Mouse (Mus musculus): ENCODE results near the gene Ankmy1. TPM values are rescaled to one million over a fixed set of nuclear protein-coding genes. Genes with fewer than 3 reads are reported as not detected.

The Ankmy1 gene
- total and polyA plus RNA-seq, 3 experiments = 0.07 to 0.13 TPM; not detected in 1

- no peaks in the 10 kb centered on the region for H3K36me3 ChIP-seq (replicated peaks in 1 of 2; ENCODE audit: control insufficient read depth in 1 of 2, insufficient read depth in 1 of 2, low read length in 1 of 2)
- H3K4me3 ChIP-seq (replicated peaks in 1 of 3; ENCODE audit: low read depth in 2 of 3, low read length in 2 of 3, poor library complexity in 1 of 3) = no peak overlapping the region
- 0 out of 4 replicates have a peak, but pooled peaks cover 0 to 4% of the 10 kb centered on the region in 2 experiments for H3K4me1 ChIP-seq (ENCODE audit: control insufficient read depth in 1 of 2, insufficient read depth in 2 of 2)
- dilution Hi-C loops (cut with MboI; ENCODE audit: extremely low pct_ligation_motif_present, extremely low pct_unique_long_range_greater_than_20kb, low sequenced_read_pairs) = no loop called here
- no peak for TF ChIP-seq CHD2 (IDR thresholded peaks at IDR 0.05; ENCODE audit: low read length)
- peak in 1 of 2 experiments; percentile 17; a peak in 1 of 4 replicates for TF ChIP-seq CTCF (conservative IDR thresholded peaks at IDR 0.05 in 1 of 2, IDR thresholded peaks at IDR 0.05 in 1 of 2; ENCODE audit: low read depth in 2 of 2, low read length in 2 of 2)
- H3K9me3 ChIP-seq (replicated peaks; ENCODE audit: low read length) = no peaks in the 10 kb centered on the region
- H3K27me3 ChIP-seq (replicated peaks) = peaks cover 89% of the 10 kb centered on the region
- H3K27ac ChIP-seq (ENCODE audit: insufficient read depth, low read depth) = no peak overlapping the region
- DNase-seq (ENCODE audit: extremely low read depth) = no peak
- H3K4me2 ChIP-seq (ENCODE audit: insufficient read depth, low read depth, poor library complexity, severe bottlenecking) = peak overlapping the region; percentile 41; the same call in 1 of the 2 replicates
- H3K79me2 ChIP-seq (replicated peaks; ENCODE audit: control insufficient read depth, extremely low read depth, insufficient read depth, poor library complexity, severe bottlenecking) = no peaks in the 10 kb centered on the region
- H3K9ac ChIP-seq (ENCODE audit: insufficient read depth, low read depth) = no peak overlapping the region
- in situ Hi-C loops (cut with MboI; ENCODE audit: low pct_ligation_motif_present, low pct_unique_long_range_greater_than_20kb, low sequenced_read_pairs) = no loop called here
Measured at GRCm38 (mm10) chr1:92849491-92849890, 53.2 kb downstream of the Ankmy1 start.

DNA sequence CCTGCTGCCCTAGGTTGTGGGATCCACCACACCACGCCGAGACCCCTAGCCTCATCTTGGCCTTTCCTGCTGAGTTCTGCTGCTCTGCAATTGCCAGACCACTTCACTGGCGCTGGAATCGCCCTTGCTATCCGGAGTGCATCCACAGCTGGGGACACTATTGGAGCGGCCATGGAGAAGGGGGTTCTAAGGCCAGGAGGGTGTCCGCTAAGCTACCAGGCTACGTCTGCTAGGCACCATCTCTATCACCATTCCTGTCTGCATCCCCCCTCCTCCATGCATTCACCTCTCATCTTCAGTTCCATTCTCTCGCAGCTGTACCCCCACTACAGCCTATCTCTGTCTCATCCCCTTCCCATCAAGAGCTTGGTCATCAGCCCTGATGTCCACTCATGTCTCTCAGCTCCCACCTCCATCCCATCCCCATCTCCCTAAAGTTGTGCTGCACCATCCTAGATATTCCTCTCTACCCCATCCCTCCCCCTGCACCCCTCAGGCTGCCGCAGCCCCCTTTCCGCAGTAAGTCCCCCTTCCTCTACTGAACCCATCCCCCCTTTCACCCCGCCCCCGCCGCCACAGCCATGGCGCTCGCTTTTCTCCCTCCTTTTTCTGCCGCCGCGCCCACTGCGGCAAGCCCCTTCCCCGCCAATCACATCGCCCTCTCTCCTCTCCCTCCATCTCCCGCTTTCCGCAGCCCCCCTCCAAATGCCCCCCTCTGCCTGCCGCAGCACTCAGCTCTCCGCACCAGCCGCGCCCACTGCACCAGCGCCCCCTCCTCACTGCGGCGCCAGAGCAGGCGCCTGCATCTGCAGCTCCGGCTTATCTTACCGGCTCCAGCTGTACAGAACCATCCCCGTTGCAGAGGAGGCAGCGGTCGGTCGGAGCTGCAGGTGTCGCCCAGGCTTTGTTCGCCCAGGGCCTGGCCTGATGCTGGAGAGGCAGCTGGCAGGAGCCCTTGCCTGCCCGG is 54.5 kb downstream of the Ankmy1 start:
- H3K4me1 ChIP-seq (ENCODE audit: control insufficient read depth in 1 of 2, insufficient read depth in 2 of 2) = 0 out of 4 replicates have a peak, but pooled peaks cover 0 to 4% of the 10 kb centered on the region in 2 experiments
- H3K4me3 ChIP-seq (replicated peaks in 1 of 3; ENCODE audit: low read depth in 2 of 3, low read length in 2 of 3, poor library complexity in 1 of 3) = no peak overlapping the region
- dilution Hi-C loops (cut with MboI; ENCODE audit: extremely low pct_ligation_motif_present, extremely low pct_unique_long_range_greater_than_20kb, low sequenced_read_pairs) (no loop called here), in situ Hi-C loops (cut with MboI; ENCODE audit: low pct_ligation_motif_present, low pct_unique_long_range_greater_than_20kb, low sequenced_read_pairs) (no loop called here)
- H3K9ac ChIP-seq (ENCODE audit: insufficient read depth, low read depth) = no peak overlapping the region
- no peak overlapping the region for H3K27ac ChIP-seq (ENCODE audit: insufficient read depth, low read depth)
- peaks cover 89% of the 10 kb centered on the region for H3K27me3 ChIP-seq (replicated peaks)
- H3K4me2 ChIP-seq (ENCODE audit: insufficient read depth, low read depth, poor library complexity, severe bottlenecking) = no peak overlapping the region
- no peaks in the 10 kb centered on the region for H3K79me2 ChIP-seq (replicated peaks; ENCODE audit: control insufficient read depth, extremely low read depth, insufficient read depth, poor library complexity, severe bottlenecking)
- no peaks in the 10 kb centered on the region for H3K9me3 ChIP-seq (replicated peaks; ENCODE audit: low read length)
- DNase-seq (ENCODE audit: extremely low read depth) = no peak
- no peaks in the 10 kb centered on the region for H3K36me3 ChIP-seq (replicated peaks in 1 of 2; ENCODE audit: control insufficient read depth in 1 of 2, insufficient read depth in 1 of 2, low read length in 1 of 2)
- TF ChIP-seq USF1 (IDR thresholded peaks at IDR 0.05; ENCODE audit: low read depth, low read length) = no peak
- TF ChIP-seq MEF2A (IDR thresholded peaks at IDR 0.05; ENCODE audit: borderline replicate concordance, low read depth, low read length) = no peak
- no peak for TF ChIP-seq PAX5 (IDR thresholded peaks at IDR 0.05; ENCODE audit: low read length)
- no peak for TF ChIP-seq MAX (IDR thresholded peaks at IDR 0.05; ENCODE audit: low read length)
- no peak for TF ChIP-seq KAT2A (IDR thresholded peaks at IDR 0.05; ENCODE audit: insufficient replicate concordance, low read length)
- no peak for TF ChIP-seq E2F4 (IDR thresholded peaks at IDR 0.05; ENCODE audit: insufficient replicate concordance, low read depth, low read length)

GRCm38 (mm10) chr1:92845889-92846288 is 56.8 kb downstream of the Ankmy1 start:
- no peak overlapping the region for H3K4me3 ChIP-seq (replicated peaks in 1 of 3; ENCODE audit: low read depth in 2 of 3, low read length in 2 of 3, poor library complexity in 1 of 3)
- 0 out of 4 replicates have a peak, but pooled peaks cover 0 to 4% of the 10 kb centered on the region in 2 experiments for H3K4me1 ChIP-seq (ENCODE audit: control insufficient read depth in 1 of 2, insufficient read depth in 2 of 2)
- no peak overlapping the region for H3K4me2 ChIP-seq (ENCODE audit: insufficient read depth, low read depth, poor library complexity, severe bottlenecking)
- peaks cover 82% of the 10 kb centered on the region for H3K27me3 ChIP-seq (replicated peaks)
- H3K9ac ChIP-seq (ENCODE audit: insufficient read depth, low read depth) = no peak overlapping the region
- no peaks in the 10 kb centered on the region for H3K79me2 ChIP-seq (replicated peaks; ENCODE audit: control insufficient read depth, extremely low read depth, insufficient read depth, poor library complexity, severe bottlenecking)
- no peaks in the 10 kb centered on the region for H3K9me3 ChIP-seq (replicated peaks; ENCODE audit: low read length)
- in situ Hi-C loops (cut with MboI; ENCODE audit: low pct_ligation_motif_present, low pct_unique_long_range_greater_than_20kb, low sequenced_read_pairs) = no loop called here
- no peak for TF ChIP-seq MAZ (IDR thresholded peaks at IDR 0.05; ENCODE audit: low read depth, low read length)
- DNase-seq (ENCODE audit: extremely low read depth) = no peak
- dilution Hi-C loops (cut with MboI; ENCODE audit: extremely low pct_ligation_motif_present, extremely low pct_unique_long_range_greater_than_20kb, low sequenced_read_pairs) = no loop called here
- H3K36me3 ChIP-seq (replicated peaks in 1 of 2; ENCODE audit: control insufficient read depth in 1 of 2, insufficient read depth in 1 of 2, low read length in 1 of 2) = no peaks in the 10 kb centered on the region
- no peak overlapping the region for H3K27ac ChIP-seq (ENCODE audit: insufficient read depth, low read depth)
